Mouse (Mus musculus): ENCODE results near the gene Map3k1. TPM values are rescaled to one million over a fixed set of nuclear protein-coding genes. Genes with fewer than 3 reads are reported as not detected.

The Map3k1 gene
- total and polyA plus RNA-seq, 2 experiments from 2014 or later: 15.3 to 45.3 TPM

GRCm38 (mm10) chr13:111819618-111820385 lies 11.0 kb upstream of the Map3k1 start:
- H3K4me2 ChIP-seq (ENCODE audit: low read depth, low read length): no peak overlapping the region
- H3K36me3 ChIP-seq (ENCODE audit: insufficient read depth, low read length): no peaks in the 10 kb centered on the region
- no peaks in the 10 kb centered on the region for H3K27me3 ChIP-seq (ENCODE audit: insufficient read depth, low read length)
- no peak for ATAC-seq
- no peak overlapping the region for H3K9ac ChIP-seq (replicated peaks; ENCODE audit: low read length)
- no peak for DNase-seq (ENCODE audit: low spot score)
- TF ChIP-seq CTCF (IDR thresholded peaks at IDR 0.05; ENCODE audit: low read depth): no peak
- no peaks in the 10 kb centered on the region for H3K9me3 ChIP-seq (ENCODE audit: low read length)
- H3K27ac ChIP-seq: no peak overlapping the region
- no peaks in the 10 kb centered on the region for H3K4me1 ChIP-seq (ENCODE audit: insufficient read depth, low read length)
- H3K4me3 ChIP-seq (ENCODE audit: low read length): no peak overlapping the region
- WGBS: 81% methylated on average over 9 of the region's 9 CpGs

- H3K4me3 ChIP-seq (ENCODE audit: low read length): no peak overlapping the region
- no peaks in the 10 kb centered on the region for H3K9me3 ChIP-seq (ENCODE audit: low read length)
- no peaks in the 10 kb centered on the region for H3K27me3 ChIP-seq (ENCODE audit: insufficient read depth, low read length)
- no peak for DNase-seq (ENCODE audit: low spot score)
- no peaks in the 10 kb centered on the region for H3K36me3 ChIP-seq (ENCODE audit: insufficient read depth, low read length)
- no peak overlapping the region for H3K27ac ChIP-seq
- H3K9ac ChIP-seq (replicated peaks; ENCODE audit: low read length): no peak overlapping the region
- no peak for TF ChIP-seq CTCF (IDR thresholded peaks at IDR 0.05; ENCODE audit: low read depth)
- WGBS: 81% methylated on average over 4 of the region's 4 CpGs
- no peaks in the 10 kb centered on the region for H3K4me1 ChIP-seq (ENCODE audit: insufficient read depth, low read length)
- no peak for ATAC-seq
- H3K4me2 ChIP-seq (ENCODE audit: low read depth, low read length): no peak overlapping the region
Measured at GRCm38 (mm10) chr13:111819106-111819505, 10.3 kb upstream of the Map3k1 start.

GRCm38 (mm10) chr13:111818216-111818903 lies 9.6 kb upstream of the Map3k1 start:
- DNase-seq (ENCODE audit: low spot score) (no peak), ATAC-seq (no peak)
- Histone ChIP-seq H3K9ac (replicated peaks; ENCODE audit: low read length) (no peak overlapping the region), H3K4me2 (ENCODE audit: low read depth, low read length) (no peak overlapping the region), H3K4me1 (ENCODE audit: insufficient read depth, low read length) (no peaks in the 10 kb centered on the region), H3K36me3 (ENCODE audit: insufficient read depth, low read length) (no peaks in the 10 kb centered on the region), H3K9me3 (ENCODE audit: low read length) (no peaks in the 10 kb centered on the region), H3K4me3 (ENCODE audit: low read length) (no peak overlapping the region), H3K27ac (no peak overlapping the region), H3K27me3 (ENCODE audit: insufficient read depth, low read length) (no peaks in the 10 kb centered on the region)
- TF ChIP-seq CTCF (IDR thresholded peaks at IDR 0.05; ENCODE audit: low read depth): no peak
- WGBS: 81% methylated on average over 15 of the region's 15 CpGs

- DNase-seq (ENCODE audit: low spot score): no peak
- H3K4me3 ChIP-seq (ENCODE audit: low read length): no peak overlapping the region
- no peaks in the 10 kb centered on the region for H3K9me3 ChIP-seq (ENCODE audit: low read length)
- no peaks in the 10 kb centered on the region for H3K27me3 ChIP-seq (ENCODE audit: insufficient read depth, low read length)
- H3K4me2 ChIP-seq (ENCODE audit: low read depth, low read length): no peak overlapping the region
- H3K9ac ChIP-seq (replicated peaks; ENCODE audit: low read length): no peak overlapping the region
- no peak for ATAC-seq
- WGBS: 73% methylated on average over 7 of the region's 7 CpGs
- no peak for TF ChIP-seq CTCF (IDR thresholded peaks at IDR 0.05; ENCODE audit: low read depth)
- H3K27ac ChIP-seq: no peak overlapping the region
- no peaks in the 10 kb centered on the region for H3K36me3 ChIP-seq (ENCODE audit: insufficient read depth, low read length)
- no peaks in the 10 kb centered on the region for H3K4me1 ChIP-seq (ENCODE audit: insufficient read depth, low read length)
Measured at GRCm38 (mm10) chr13:111817773-111818172, 9.0 kb upstream of the Map3k1 start.

- no peaks in the 10 kb centered on the region for H3K36me3 ChIP-seq (ENCODE audit: insufficient read depth, low read length)
- WGBS: 75% methylated on average over 3 of the region's 3 CpGs
- no peak overlapping the region for H3K9ac ChIP-seq (replicated peaks; ENCODE audit: low read length)
- no peak for TF ChIP-seq CTCF (IDR thresholded peaks at IDR 0.05; ENCODE audit: low read depth)
- no peak for DNase-seq (ENCODE audit: low spot score)
- ATAC-seq: no peak
- no peak overlapping the region for H3K27ac ChIP-seq
- H3K4me2 ChIP-seq (ENCODE audit: low read depth, low read length): no peak overlapping the region
- no peaks in the 10 kb centered on the region for H3K9me3 ChIP-seq (ENCODE audit: low read length)
- no peaks in the 10 kb centered on the region for H3K4me1 ChIP-seq (ENCODE audit: insufficient read depth, low read length)
- H3K4me3 ChIP-seq (ENCODE audit: low read length): no peak overlapping the region
- no peaks in the 10 kb centered on the region for H3K27me3 ChIP-seq (ENCODE audit: insufficient read depth, low read length)
Measured at GRCm38 (mm10) chr13:111816431-111816830, 7.6 kb upstream of the Map3k1 start.

- Histone ChIP-seq H3K4me3 (ENCODE audit: low read length) (no peak overlapping the region), H3K27me3 (ENCODE audit: insufficient read depth, low read length) (no peaks in the 10 kb centered on the region), H3K4me2 (ENCODE audit: low read depth, low read length) (no peak overlapping the region), H3K27ac (no peak overlapping the region), H3K36me3 (ENCODE audit: insufficient read depth, low read length) (no peaks in the 10 kb centered on the region), H3K9me3 (ENCODE audit: low read length) (no peaks in the 10 kb centered on the region), H3K4me1 (ENCODE audit: insufficient read depth, low read length) (no peaks in the 10 kb centered on the region), H3K9ac (replicated peaks; ENCODE audit: low read length) (no peak overlapping the region)
- WGBS: 96% methylated on average over 4 of the region's 4 CpGs
- ATAC-seq (no peak), DNase-seq (ENCODE audit: low spot score) (no peak)
- no peak for TF ChIP-seq CTCF (IDR thresholded peaks at IDR 0.05; ENCODE audit: low read depth)
Measured at GRCm38 (mm10) chr13:111815486-111815885, 6.7 kb upstream of the Map3k1 start.

GRCm38 (mm10) chr13:111815017-111815416 lies 6.2 kb upstream of the Map3k1 start:
- Histone ChIP-seq H3K9ac (replicated peaks; ENCODE audit: low read length) (no peak overlapping the region), H3K4me1 (ENCODE audit: insufficient read depth, low read length) (no peaks in the 10 kb centered on the region), H3K36me3 (ENCODE audit: insufficient read depth, low read length) (no peaks in the 10 kb centered on the region), H3K4me2 (ENCODE audit: low read depth, low read length) (no peak overlapping the region), H3K4me3 (ENCODE audit: low read length) (no peak overlapping the region), H3K27me3 (ENCODE audit: insufficient read depth, low read length) (no peaks in the 10 kb centered on the region), H3K9me3 (ENCODE audit: low read length) (no peaks in the 10 kb centered on the region), H3K27ac (no peak overlapping the region)
- peak; percentile 12; the same call in 1 of the 2 replicates for TF ChIP-seq CTCF (IDR thresholded peaks at IDR 0.05; ENCODE audit: low read depth)
- ATAC-seq: no peak
- WGBS: 98% methylated on average over 7 of the region's 7 CpGs
- DNase-seq (ENCODE audit: low spot score): no peak

Data from hindbrain, postnatal 0 days (tissue).